9 mouse cellular contexts compared by ENCODE assay signal in the genomic region with DNA sequence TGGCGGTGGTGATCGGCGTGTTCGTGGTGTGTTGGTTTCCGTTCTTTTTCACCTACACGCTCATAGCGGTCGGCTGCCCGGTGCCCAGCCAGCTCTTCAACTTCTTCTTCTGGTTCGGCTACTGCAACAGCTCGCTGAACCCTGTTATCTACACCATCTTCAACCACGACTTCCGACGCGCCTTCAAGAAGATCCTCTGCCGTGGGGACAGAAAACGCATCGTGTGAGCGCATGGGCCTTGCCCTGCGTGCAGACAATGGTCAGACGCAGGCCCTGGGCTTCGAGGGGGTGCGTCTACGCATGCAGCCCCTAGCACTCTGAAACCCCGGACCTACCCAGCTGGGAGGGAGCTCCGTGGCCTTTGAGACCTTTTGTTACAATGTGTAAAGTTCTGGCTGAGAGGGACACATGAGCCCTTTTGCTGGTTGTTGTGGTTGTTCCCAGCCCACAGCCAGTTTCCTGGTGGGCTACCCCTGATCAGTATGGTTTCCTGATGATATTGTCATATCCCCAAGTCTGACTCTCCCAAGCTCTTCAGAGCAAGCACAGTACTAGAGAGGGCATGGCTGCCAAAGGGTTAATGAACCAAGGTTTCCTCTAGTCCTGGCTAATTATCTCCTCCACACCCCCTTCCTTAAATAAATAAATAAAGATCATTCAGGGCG. TPM values are rescaled to one million over a fixed set of nuclear protein-coding genes. Genes with fewer than 3 reads are reported as not detected.
DNase-seq lines count a peak whose midpoint lies in the region; ATAC-seq and TF ChIP-seq lines count a peak whose summit lies in the region.
"Had no signal": no experiment of that assay in that cellular context is flagged by ENCODE, and none has a peak within 500 bp of the region (broad histone marks: within the 10 kb centered on the region; RNA-seq: fewer than 3 reads in every experiment).

No protein-coding gene starts in this region.

- no peak for TF ChIP-seq EP300 in liver, embryonic 14.5 days (IDR thresholded peaks at IDR 0.05; ENCODE audit: low read depth)

- peaks cover 76% of the 10 kb centered on the region for H3K27me3 ChIP-seq in heart, embryonic 10.5 days (ENCODE audit: insufficient read depth, poor library complexity, severe bottlenecking)
- peaks cover 43% of the 10 kb centered on the region for H3K27me3 ChIP-seq in forebrain, embryonic 15.5 days
- H3K27me3 ChIP-seq in liver, embryonic 14.5 days (ENCODE audit: control insufficient read depth, insufficient read depth, low read length): peaks cover 69% of the 10 kb centered on the region
- peaks cover 19% of the 10 kb centered on the region for H3K27me3 ChIP-seq in small intestine, adult 2 months (ENCODE audit: control insufficient read depth, insufficient read depth, low read length)
- H3K27me3 ChIP-seq: CH12.LX had no signal

- no peaks in the 10 kb centered on the region for H3K36me3 ChIP-seq in heart, embryonic 10.5 days
- no peaks in the 10 kb centered on the region for H3K36me3 ChIP-seq in forebrain, embryonic 15.5 days
- no peaks in the 10 kb centered on the region for H3K36me3 ChIP-seq in liver, embryonic 14.5 days (replicated peaks; ENCODE audit: control insufficient read depth, insufficient read depth, low read depth)
- H3K36me3 ChIP-seq in small intestine, adult 2 months (ENCODE audit: control insufficient read depth, insufficient read depth, low read length): no peaks in the 10 kb centered on the region

- H3K9ac ChIP-seq in forebrain, embryonic 15.5 days (replicated peaks): peak overlapping the region; percentile 56
- H3K9ac ChIP-seq in liver, embryonic 14.5 days (replicated peaks): no peak overlapping the region

- under 1% methylated on average over 27 of the region's 27 CpGs for WGBS in heart, embryonic 10.5 days
- under 1% methylated on average over 27 of the region's 27 CpGs for WGBS in forebrain, embryonic 15.5 days
- 1% methylated on average over 27 of the region's 27 CpGs for WGBS in liver, embryonic 14.5 days (ENCODE audit: insufficient replicate concordance)
- WGBS in small intestine, adult 2 months: 3% methylated on average over 27 of the region's 27 CpGs

- peak overlapping the region; percentile 96 for H3K4me2 ChIP-seq in forebrain, embryonic 15.5 days (replicated peaks)
- peak overlapping the region; percentile 48 for H3K4me2 ChIP-seq in liver, embryonic 14.5 days (ENCODE audit: low read depth)

- ATAC-seq in CD4-positive, CD25-positive, alpha-beta regulatory T cell, adult 4 months: peak; percentile 30
- ATAC-seq in forebrain, embryonic 15.5 days (replicated peaks): no peak
- no peak for ATAC-seq in liver, embryonic 14.5 days (ENCODE audit: insufficient read depth)

- H3K4me3 ChIP-seq in heart, embryonic 10.5 days: peak overlapping the region; percentile 70
- H3K4me3 ChIP-seq in forebrain, embryonic 15.5 days: peak overlapping the region; percentile 65
- peak overlapping the region in 1 of 2 experiments; percentile 23; a peak in 2 of 4 replicates for H3K4me3 ChIP-seq in liver, embryonic 14.5 days (ENCODE audit: insufficient read depth in 1 of 2, low read depth in 2 of 2, low read length in 2 of 2)
- peak overlapping the region; percentile 79 for H3K4me3 ChIP-seq in small intestine, adult 2 months (ENCODE audit: low read depth, low read length)

- peak overlapping the region; percentile 67; the same call in 1 of the 2 replicates for H3K27ac ChIP-seq in heart, embryonic 10.5 days
- no peak overlapping the region for H3K27ac ChIP-seq in forebrain, embryonic 15.5 days (replicated peaks)
- no peak overlapping the region for H3K27ac ChIP-seq in liver, embryonic 14.5 days
- no peak overlapping the region for H3K27ac ChIP-seq in small intestine, adult 2 months (ENCODE audit: insufficient read depth, low read depth, low read length)

- no peak for TF ChIP-seq CTCF in liver, embryonic 14.5 days (IDR thresholded peaks at IDR 0.05; ENCODE audit: low read depth)
- no peak for TF ChIP-seq CTCF in small intestine, adult 2 months (IDR thresholded peaks at IDR 0.05; ENCODE audit: extremely low read depth, insufficient read length, insufficient replicate concordance, low read depth, low read length)

- peaks cover 40% of the 10 kb centered on the region for H3K4me1 ChIP-seq in heart, embryonic 10.5 days
- H3K4me1 ChIP-seq in forebrain, embryonic 15.5 days: peaks cover 36% of the 10 kb centered on the region
- H3K4me1 ChIP-seq in liver, embryonic 14.5 days (replicated peaks; ENCODE audit: control insufficient read depth in 2 of 2, insufficient read depth in 2 of 2, low read length in 1 of 2): no peaks in the 10 kb centered on the region
- H3K4me1 ChIP-seq in small intestine, adult 2 months (ENCODE audit: control insufficient read depth, insufficient read depth, insufficient read length, low read length): peaks cover 22% of the 10 kb centered on the region

- H3K9me3 ChIP-seq in heart, embryonic 10.5 days: no peaks in the 10 kb centered on the region
- H3K9me3 ChIP-seq in forebrain, embryonic 15.5 days: no peaks in the 10 kb centered on the region
- H3K9me3 ChIP-seq in liver, embryonic 14.5 days (ENCODE audit: control insufficient read depth, low read length): no peaks in the 10 kb centered on the region

- peak; percentile 76 for DNase-seq in heart, embryonic 10.5 days (ENCODE audit: low spot score)
- DNase-seq in heart, adult 8-10 months (ENCODE audit: low spot score): no peak
- DNase-seq in liver, embryonic 14.5 days (ENCODE audit: low read depth in 3 of 3, low spot score in 3 of 3): no peak
- DNase-seq in cerebellum, adult 18-20 months: no peak
- DNase-seq in yolk sac, embryonic 10.5 days (ENCODE audit: low spot score): no peak

- TF ChIP-seq POLR2A in small intestine, adult 2 months (IDR thresholded peaks at IDR 0.05; ENCODE audit: low read depth, low read length): no peak

RNA-seq across cellular contexts. Expression of a gene that starts 3.6 kb away (rescaled TPM):
- 0.26 TPM in 1 of 2 replicates, not detected in the other for polyA plus RNA-seq in heart, embryonic 10.5 days (2016; fragmentation: Nextera tagmentation; extraction: Ambion mirVana)
- under 1 TPM; 0.28 to 0.75 (median 0.45) TPM for total RNA-seq in heart, adult 8-10 months (2022)
- polyA plus RNA-seq in CD4-positive, CD25-positive, alpha-beta regulatory T cell, adult 4 months (2017; shearing (Covaris generic)): not detected
- polyA plus RNA-seq in forebrain, embryonic 15.5 days (2015; fragmentation: Nextera tagmentation; extraction: Ambion mirVana): 1.1 and 1.5 TPM in 2 replicates
- 0.09 and 0.11 TPM in 2 replicates for polyA plus RNA-seq in liver, embryonic 14.5 days (2012; rRNA removed)
- polyA plus RNA-seq in liver, embryonic 14.5 days (2014; fragmentation: Nextera tagmentation; extraction: Ambion mirVana): 0.04 and 0.10 TPM in 2 replicates
- 6.8 TPM in 2 replicates for polyA plus RNA-seq in small intestine, adult 2 months (2012; rRNA removed)
